Mouse (Mus musculus): ENCODE results near the gene Daam2.

The Daam2 gene

DNA sequence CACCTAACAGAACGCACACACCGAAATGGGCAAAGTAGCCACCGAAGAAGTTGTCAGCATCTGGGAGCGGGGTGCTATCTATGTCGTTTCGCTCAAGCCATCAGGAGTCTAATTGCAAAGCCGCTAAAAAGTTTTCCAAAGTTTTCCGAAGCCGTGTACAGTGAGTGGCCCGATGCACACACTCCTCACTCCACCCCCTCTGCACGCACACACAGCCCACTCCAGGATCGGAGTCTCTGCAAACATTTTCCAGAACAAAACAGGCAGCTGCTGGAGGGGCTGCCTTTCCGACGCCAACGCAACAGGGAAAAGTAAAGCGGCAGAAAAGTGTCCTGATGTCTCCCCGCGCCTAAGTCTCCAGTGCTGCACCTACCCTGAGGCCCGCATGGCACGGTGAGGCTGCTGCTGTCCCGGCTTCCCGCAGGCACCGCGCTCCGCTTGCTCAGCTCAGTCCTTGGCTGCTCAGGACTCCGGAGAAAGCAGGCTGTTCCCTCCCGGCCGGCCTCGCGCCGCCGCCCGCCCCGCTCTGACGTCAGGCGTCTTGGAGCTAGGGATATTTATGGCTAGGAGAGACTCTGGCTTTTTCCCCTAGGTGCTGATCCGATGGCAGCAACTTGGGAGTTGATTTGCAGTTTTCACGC is at the start of gene Daam2:
Gene Daam2 (minus strand): TSS at position 514 of the 641 bp plus-strand sequence.
- peak in 1 of 2 experiments; percentile 76 for DNase-seq (ENCODE audit: low spot score in 2 of 2)

- no peak for DNase-seq (ENCODE audit: low spot score in 2 of 2)
Measured at GRCm38 (mm10) chr17:49610296-49610695, 46.2 kb upstream of the Daam2 start.

DNA sequence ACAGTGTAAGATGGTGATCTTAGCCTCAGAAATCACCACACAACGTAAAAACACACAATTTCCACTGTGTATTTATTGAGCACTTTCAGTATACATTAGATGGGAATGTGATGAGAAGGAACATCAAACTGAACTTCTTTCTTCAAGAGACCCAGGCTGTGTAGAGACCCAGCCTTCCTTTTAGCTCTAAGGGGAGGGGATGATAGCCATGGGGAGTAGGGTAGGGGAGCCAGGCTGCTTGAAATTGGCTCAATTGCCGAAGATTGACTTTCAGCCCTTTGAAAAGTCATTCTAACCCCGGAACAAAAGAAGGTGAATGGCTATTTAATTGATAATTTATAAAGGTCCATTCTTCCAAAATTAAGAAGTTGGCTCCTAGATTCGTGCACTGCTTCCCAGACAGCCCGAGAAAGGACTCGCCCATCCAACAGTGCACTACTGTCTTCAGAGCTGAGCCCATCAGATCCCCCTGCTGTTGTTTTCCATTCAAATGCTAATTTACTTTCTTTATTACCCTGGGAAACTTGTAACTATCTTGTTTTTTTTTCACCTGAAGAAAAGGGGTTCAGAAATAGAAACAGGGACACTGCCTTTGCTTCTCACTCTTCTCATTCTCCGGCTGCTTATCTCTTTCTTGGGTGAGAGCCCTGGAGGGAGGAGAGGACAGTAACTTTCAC is 43.3 kb upstream of the Daam2 start:
- DNase-seq (ENCODE audit: low spot score in 2 of 2), result no peak

- no peak for DNase-seq (ENCODE audit: low spot score in 2 of 2)
Measured at GRCm38 (mm10) chr17:49605397-49605796, 41.3 kb upstream of the Daam2 start.

- peak; percentile 32 for DNase-seq (ENCODE audit: low spot score in 2 of 2)
Measured at GRCm38 (mm10) chr17:49590051-49590450, 25.9 kb upstream of the Daam2 start.

- DNase-seq (ENCODE audit: low spot score in 2 of 2), result no peak
Measured at GRCm38 (mm10) chr17:49582471-49582870, 18.3 kb upstream of the Daam2 start.

DNA sequence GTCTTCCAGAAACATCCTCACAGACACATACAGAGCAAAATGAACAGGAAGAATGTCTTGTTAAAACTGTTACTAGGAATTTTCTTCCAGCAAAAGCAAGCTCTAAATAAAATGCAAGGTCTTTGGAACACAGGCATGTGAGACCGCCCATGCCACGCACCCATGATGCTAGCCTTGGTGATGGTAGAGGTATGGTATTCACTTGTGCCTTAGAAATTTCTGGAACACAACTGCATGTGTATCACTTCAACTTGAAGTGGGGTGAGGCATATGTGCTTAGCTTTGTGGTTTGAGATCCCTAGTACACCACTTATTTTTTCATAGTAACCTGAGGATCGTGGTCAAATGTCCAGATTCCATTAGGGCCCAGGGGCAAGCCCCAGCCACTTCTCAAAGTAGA is 13.2 kb upstream of the Daam2 start:
- no peak for DNase-seq (ENCODE audit: low spot score in 2 of 2)

GRCm38 (mm10) chr17:49568717-49569116 is 4.6 kb upstream of the Daam2 start:
- DNase-seq (ENCODE audit: low spot score in 2 of 2), result no peak

DNA sequence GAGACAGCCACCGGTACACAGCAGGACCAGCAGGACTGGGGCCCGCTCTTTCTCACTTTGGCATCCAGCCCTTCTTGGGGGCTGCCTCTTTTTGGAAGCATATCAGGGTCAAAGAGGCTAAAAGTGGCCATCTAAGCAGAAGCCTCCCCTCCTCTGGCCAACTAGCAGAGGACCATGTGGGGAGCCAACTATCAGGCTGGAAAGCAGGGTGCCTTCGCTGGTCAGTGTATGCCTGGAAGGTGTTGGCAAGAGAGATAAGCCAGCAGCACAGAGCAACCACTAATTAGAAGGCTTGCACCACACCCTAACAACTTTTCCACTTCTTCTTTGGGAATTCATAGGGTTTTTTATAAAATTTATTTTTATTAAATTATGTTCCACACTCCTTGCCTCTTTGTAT is 346 bp upstream of the Daam2 start:
- no peak for DNase-seq (ENCODE audit: low spot score in 2 of 2)

DNA sequence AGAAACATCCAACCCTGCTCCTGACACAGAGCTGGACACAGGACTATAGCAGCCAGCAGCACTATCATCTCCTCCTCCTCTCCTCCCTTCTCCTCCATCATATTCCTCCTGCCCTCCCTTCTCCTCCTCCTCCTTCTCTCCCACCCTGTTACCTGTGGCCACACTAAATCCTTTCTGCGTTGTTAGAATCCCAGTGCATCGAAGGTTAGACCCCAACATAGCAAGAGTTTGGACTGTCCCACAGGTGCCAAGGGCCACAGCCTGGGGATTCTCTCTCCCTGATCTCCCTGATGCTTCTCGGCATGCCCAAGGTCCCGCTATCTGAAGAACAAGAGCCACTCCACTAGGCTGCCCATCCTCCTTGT is 745 bp downstream of the Daam2 start:
- DNase-seq (ENCODE audit: low spot score in 2 of 2), result no peak

DNA sequence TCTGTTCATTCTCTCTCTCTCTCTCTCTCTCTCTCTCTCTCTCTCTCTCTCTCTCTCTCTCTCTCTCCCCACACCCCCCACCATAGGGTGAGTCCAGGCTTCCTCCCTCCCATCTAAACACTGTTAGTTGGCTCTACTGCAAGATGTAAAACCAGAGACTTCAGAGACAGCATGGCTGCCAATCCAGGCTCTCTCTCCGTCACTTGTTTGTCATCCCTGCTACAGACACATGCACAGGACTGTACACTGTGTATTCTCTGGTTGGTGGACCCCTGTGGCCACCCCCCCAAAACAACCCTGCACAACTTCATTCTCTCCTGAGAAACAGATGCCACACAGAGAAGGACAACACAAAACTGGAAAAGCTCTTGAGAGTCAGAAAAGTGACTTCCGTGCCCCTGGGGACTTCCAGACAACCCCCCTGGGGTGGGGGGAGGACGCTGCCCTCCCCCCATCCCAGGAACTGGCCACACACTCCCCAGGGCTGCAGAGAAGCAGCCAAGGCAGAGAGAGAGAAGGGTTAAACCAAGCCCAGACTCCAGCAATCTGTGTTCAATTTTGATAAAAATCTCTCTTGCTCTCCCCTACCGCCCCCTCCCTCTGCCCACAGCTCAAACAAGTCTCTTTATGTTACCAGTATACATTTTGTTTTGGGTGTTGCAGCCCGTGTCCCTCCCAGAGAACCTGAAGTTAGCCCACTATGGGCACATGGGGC is 1.3 kb downstream of the Daam2 start:
- DNase-seq (ENCODE audit: low spot score in 2 of 2), result no peak

DNA sequence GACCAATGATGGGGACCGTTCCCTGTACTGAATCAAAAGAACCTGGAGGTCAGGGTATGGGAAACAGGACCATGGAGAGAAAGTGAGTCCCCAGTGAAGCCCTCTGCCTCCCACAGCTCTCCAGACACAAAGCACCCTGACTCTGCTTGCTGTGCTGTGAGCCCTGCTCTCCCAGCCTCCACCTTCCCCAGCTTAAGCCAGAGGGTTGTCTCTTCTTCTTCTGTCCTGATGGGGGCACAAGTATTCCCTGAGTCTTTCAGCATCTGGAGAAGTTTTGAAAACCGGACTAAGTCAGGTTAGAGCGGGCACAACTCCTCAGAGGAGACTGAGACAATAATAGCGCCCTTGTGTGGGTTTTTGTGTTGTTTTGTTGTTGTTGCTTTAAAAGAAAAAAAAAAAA is 2.2 kb downstream of the Daam2 start:
- DNase-seq (ENCODE audit: low spot score in 2 of 2), result no peak

DNA sequence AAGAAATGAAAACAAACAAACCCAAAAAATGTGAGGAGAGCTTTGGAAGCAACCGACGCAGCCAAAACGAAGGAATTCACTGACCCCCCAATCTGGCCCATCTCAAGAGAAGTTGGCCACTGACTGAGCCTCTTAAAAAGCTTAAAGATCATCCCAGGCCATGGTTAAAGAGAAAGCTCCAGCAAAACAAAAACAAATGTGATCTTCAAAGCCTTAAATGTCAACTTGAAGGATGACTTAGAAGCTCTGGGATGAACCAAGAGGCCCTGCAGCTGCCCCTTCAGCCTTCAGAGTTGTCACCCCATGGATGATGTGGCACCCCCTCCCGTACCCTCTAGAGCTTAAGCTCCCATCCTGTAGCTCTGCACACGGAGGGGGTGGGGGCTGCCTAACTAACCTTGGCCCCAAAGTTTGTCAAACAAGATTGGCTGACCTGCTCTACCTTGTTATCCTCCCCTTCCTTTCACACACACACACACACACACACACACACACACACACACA is 4.3 kb downstream of the Daam2 start:
- no peak for DNase-seq (ENCODE audit: low spot score in 2 of 2)

DNA sequence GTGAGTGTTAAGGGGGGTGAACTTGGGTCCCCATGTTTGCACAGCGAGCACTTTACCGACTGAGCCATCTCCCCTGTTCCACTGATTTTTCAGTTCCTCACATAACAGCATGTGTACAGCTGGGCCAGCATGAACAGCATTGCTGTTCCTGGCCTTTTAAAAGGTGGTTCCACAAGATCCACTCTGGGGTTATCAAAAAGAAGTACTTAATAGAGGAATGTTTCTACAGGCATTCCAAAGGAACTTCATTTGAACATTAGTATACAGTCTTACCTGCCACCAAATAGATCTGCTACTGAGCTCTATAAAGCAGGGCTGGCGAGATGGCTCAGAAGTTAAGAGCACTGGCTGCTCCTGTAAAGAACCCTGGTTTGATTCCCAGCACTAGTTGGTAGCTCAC is 8.0 kb downstream of the Daam2 start:
- no peak for DNase-seq (ENCODE audit: low spot score in 2 of 2)

- DNase-seq (ENCODE audit: low spot score in 2 of 2), result no peak
Measured at GRCm38 (mm10) chr17:49551991-49552390, 12.2 kb downstream of the Daam2 start.

GRCm38 (mm10) chr17:49551465-49551864 is 12.7 kb downstream of the Daam2 start:
- DNase-seq (ENCODE audit: low spot score in 2 of 2), result no peak

GRCm38 (mm10) chr17:49545997-49546396 is 18.1 kb downstream of the Daam2 start:
- DNase-seq (ENCODE audit: low spot score in 2 of 2), result peak in 1 of 2 experiments; percentile 15

DNA sequence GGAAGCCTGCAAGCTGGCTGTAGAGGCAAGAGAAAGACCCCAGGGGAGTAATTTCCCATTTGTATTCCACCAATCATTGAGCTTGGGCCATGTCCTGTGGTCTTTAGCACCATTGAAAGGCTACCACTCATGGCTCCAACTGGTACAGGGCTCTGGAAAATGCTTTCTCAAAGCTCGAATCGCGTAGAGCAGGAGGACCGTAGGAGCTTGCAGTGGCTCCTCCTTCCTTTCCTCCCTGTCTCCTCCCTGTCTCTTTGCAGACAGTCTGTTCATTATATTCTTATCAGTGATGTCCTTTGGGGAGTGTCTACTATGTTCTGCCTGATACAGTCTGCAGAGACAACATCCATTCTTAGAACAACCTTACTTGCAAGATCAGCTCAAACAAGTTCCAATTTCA is 18.7 kb downstream of the Daam2 start:
- no peak for DNase-seq (ENCODE audit: low spot score in 2 of 2)

DNA sequence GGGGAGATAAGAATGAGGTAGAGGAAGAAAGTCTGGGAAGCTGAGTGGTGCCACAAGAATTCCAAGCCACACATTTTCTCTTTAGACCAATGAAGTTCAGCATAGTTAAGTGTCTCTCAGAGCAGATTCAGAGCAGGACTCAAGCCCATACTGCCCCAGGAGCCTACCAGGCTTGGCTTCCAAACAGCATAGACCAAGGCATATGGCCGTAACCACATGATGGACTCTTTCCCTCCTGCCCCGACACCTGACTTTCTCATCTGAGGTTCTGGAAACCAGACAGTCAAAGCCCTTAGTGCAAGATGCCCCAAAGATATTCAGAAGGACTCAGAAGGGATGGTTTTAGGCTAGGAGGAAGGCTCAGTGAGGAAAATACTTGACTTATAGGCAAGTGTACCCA is 19.6 kb downstream of the Daam2 start:
- DNase-seq (ENCODE audit: low spot score in 2 of 2), result no peak

DNA sequence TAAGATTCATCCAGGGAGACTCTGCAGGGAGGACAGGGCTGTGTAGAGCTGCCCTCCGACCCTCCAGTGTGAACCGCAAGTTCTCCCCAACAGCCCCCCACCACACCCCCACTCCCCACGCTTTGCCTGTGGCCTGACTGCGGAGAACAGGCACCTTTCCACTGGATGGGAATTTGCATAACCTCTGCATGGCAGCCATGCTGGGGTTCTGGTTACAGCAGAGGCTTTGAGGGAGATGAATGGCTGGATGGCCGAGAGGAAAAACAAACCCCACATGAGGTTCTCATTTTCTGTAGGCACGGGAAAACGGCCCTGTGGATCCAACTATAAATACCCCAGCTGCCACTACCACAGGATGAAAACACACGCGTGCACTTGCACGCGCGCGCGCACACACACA is 23.4 kb downstream of the Daam2 start:
- no peak for DNase-seq (ENCODE audit: low spot score in 2 of 2)

GRCm38 (mm10) chr17:49539204-49539603 is 24.9 kb downstream of the Daam2 start:
- peak; percentile 54 to 59 for DNase-seq (ENCODE audit: low spot score in 2 of 2)

GRCm38 (mm10) chr17:49535580-49535979 is 28.6 kb downstream of the Daam2 start:
- DNase-seq (ENCODE audit: low spot score in 2 of 2), result no peak

DNA sequence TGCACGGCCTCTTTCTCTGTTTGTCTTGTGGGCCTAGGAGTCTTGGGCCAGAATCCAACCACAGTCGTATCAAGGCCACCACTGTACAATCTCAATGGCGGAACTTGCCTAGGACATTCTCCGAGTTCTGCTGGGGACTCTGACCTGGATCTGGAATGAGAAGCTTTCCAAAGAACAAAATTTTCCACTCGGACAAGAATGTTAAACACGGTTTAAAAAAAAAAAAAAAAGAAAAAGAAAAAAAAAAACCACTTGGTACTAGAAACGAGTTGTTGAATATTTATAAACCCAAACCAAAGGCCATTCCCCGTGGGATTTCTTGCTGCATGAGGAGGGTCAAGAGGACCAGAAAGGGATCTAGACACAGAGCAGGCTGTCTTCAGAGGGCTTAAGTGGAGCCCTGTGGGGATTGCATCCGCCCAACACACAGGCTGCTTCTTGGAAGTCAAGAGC is 29.9 kb downstream of the Daam2 start:
- peak in 1 of 2 experiments; percentile 29 for DNase-seq (ENCODE audit: low spot score in 2 of 2)
